Mouse (Mus musculus) forebrain, embryonic 15.5 days (tissue): Measurements from ENCODE around the gene Arf5. TPM values are rescaled to one million over a fixed set of nuclear protein-coding genes. Genes with fewer than 3 reads are reported as not detected.

Source experiments
- ATAC-seq: fragments of 200-750 bp; cut with Nextera tagmentation; replicated peaks from 2 replicates; pipeline ENCODE4 v1.8.0; 2017; ENCODE audit warnings: mild to moderate bottlenecking, moderate TSS enrichment, moderate library complexity
- H3K27ac ChIP-seq: fragments of 300-500 bp; sonication (generic); replicated peaks from 2 replicates; pipeline ENCODE4 v1.5.1; 2015; ENCODE audit warnings: mild to moderate bottlenecking, inconsistent platforms
- H3K27me3 ChIP-seq: fragments of 300-500 bp; sonication (generic); 2 replicates; pipeline ENCODE4 v1.6.1; 2015; ENCODE audit warnings: inconsistent platforms
- H3K36me3 ChIP-seq: fragments of 300-500 bp; sonication (generic); 2 replicates; pipeline ENCODE4 v1.6.1; 2015; ENCODE audit warnings: mild to moderate bottlenecking, inconsistent platforms
- H3K4me1 ChIP-seq: fragments of 300-500 bp; sonication (generic); 2 replicates; pipeline ENCODE4 v1.6.1; 2015; ENCODE audit warnings: inconsistent platforms
- H3K4me2 ChIP-seq: fragments of 300-500 bp; sonication (generic); replicated peaks from 2 replicates; pipeline ENCODE4 v1.6.1; 2015; ENCODE audit warnings: mild to moderate bottlenecking, inconsistent platforms
- H3K4me3 ChIP-seq: fragments of 300-500 bp; sonication (generic); 2 replicates; pipeline ENCODE4 v1.5.1; 2015; ENCODE audit warnings: mild to moderate bottlenecking, inconsistent platforms
- H3K9ac ChIP-seq: fragments of 300-500 bp; sonication (generic); replicated peaks from 2 replicates; pipeline ENCODE4 v1.6.1; 2015; ENCODE audit warnings: mild to moderate bottlenecking, inconsistent platforms
- H3K9me3 ChIP-seq: fragments of 300-500 bp; sonication (generic); 2 replicates; pipeline ENCODE4 v1.6.1; 2016; ENCODE audit warnings: inconsistent platforms
- WGBS: fragments of 180-500 bp; shearing (Covaris S2); methylation state at CpG from one replicate; pipeline ENCODE4 v1.1.7; 2015; ENCODE audit warnings: mixed read lengths; 5-methylcytosine and 5-hydroxymethylcytosine counted together
- polyA plus RNA-seq: library from polyadenylated mRNA; unstranded; fragments of >200 nt; fragmentation: Nextera tagmentation; extraction: Ambion mirVana; gene quantifications from 2 replicates; pipeline ENCODE4 v1.2.1, GENCODE M21; 2015

Arf5 gene
- 414 and 439 TPM in 2 replicates for polyA plus RNA-seq

DNA sequence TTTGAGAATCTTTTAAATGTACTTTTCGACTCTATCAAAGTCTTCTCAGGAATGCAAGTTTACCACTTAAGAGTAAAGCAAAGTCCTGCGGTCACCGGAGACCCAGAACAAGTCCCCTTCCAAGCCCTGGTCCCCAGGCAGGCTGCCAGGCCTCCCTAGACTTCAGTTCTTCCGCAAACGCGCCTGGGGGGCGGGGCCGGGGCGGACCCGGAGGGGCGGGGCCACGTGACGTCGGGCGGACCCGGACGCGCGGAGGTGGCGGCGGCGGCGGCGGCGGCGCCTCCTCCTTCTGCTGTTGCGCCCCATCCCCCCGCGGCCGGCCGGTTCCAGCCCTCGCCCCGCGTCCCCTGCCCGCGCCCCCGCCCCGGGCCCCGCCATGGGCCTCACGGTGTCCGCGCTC lies at the start of gene Arf5:
TSS of gene Arf5 (plus strand) at position 248 of the 400 bp plus-strand sequence.
- Histone ChIP-seq H3K4me3 (peak within 1 kb of the TSS; percentile 99), H3K36me3 (peaks cover 23% of the 10 kb centered on the region), H3K9ac (peak within 1 kb of the TSS; percentile 94), H3K4me1 (peaks cover 39% of the 10 kb centered on the region), H3K27ac (peak within 1 kb of the TSS; percentile 84), H3K4me2 (peak within 1 kb of the TSS; percentile 61), H3K9me3 (no peaks in the 10 kb centered on the region), H3K27me3 (no peaks in the 10 kb centered on the region)
- WGBS, result 2% methylated on average over 36 of the region's 42 CpGs
- peak; percentile 75 for ATAC-seq

DNA sequence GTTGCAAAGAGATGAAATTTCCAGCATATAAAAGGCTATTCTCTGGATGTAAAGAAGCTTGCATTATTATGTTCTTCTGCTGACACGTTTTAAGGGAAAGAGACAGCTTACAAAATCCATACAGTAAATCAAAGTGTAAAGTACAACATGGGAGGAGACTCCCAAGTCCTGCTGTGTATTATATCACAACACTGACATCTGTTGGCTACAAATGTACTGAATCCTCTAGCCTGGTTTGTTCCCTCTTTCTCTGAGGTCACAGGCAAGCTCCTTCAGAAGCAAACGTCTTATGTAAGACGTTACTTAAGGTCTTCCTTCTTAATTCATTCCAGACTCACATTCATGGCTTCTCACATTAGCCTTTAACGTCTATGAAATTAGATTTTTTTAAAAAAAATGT lies 41.4 kb upstream of the Arf5 start:
- Histone ChIP-seq H3K36me3 (no peaks in the 10 kb centered on the region), H3K27me3 (no peaks in the 10 kb centered on the region), H3K4me2 (no peak overlapping the region), H3K4me3 (no peak overlapping the region), H3K9ac (no peak overlapping the region), H3K4me1 (no peaks in the 10 kb centered on the region), H3K9me3 (no peaks in the 10 kb centered on the region), H3K27ac (no peak overlapping the region)
- ATAC-seq, result no peak
- 70% methylated on average over 4 of the region's 4 CpGs for WGBS

DNA sequence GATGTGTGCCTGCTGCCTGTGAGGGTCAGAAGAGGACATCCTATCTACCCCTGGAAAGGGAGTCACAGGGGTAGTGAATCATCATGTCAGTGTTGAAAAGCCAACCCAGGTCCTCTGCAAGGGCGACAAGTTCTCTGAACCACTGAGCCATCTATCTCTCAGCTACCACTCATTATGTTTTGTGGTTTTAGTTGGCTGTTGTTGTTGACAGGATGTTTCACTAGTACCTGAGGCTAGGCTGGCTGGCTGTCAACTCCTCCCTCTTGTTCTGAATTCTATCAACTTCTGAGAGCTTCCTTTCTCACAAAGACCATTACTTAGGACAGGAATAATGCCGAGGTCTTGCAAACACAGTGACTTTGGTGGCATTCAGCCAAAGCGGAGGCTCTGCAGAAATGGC lies 38.2 kb upstream of the Arf5 start:
- Histone ChIP-seq H3K4me2 (no peak overlapping the region), H3K9ac (no peak overlapping the region), H3K27me3 (no peaks in the 10 kb centered on the region), H3K4me1 (no peaks in the 10 kb centered on the region), H3K9me3 (no peaks in the 10 kb centered on the region), H3K4me3 (no peak overlapping the region), H3K36me3 (no peaks in the 10 kb centered on the region), H3K27ac (no peak overlapping the region)
- 89% methylated on average over 3 of the region's 3 CpGs for WGBS
- no peak for ATAC-seq

DNA sequence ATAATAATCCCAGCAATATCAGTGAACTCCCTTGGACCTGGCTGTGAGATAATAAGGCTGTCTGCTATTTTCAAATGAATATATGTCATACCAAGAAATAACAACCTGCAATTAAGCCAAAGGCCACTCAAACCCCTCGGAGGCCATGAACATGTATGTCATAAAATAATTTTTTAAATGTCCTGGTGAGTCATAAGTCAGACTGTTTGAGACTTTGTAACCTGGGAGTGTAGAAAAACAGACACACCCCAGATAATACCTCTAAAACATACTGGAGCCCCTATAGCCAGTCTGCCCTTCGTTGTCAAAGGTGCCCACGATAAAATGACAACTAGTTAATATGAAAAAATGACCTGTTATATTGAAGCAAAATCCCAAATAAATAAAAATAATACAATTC lies 34.3 kb upstream of the Arf5 start:
- no peak for ATAC-seq
- Histone ChIP-seq H3K4me3 (no peak overlapping the region), H3K27me3 (no peaks in the 10 kb centered on the region), H3K4me1 (no peaks in the 10 kb centered on the region), H3K27ac (no peak overlapping the region), H3K9me3 (no peaks in the 10 kb centered on the region), H3K9ac (no peak overlapping the region), H3K36me3 (no peaks in the 10 kb centered on the region), H3K4me2 (no peak overlapping the region)
- 86% methylated on average over 3 of the region's 3 CpGs for WGBS

DNA sequence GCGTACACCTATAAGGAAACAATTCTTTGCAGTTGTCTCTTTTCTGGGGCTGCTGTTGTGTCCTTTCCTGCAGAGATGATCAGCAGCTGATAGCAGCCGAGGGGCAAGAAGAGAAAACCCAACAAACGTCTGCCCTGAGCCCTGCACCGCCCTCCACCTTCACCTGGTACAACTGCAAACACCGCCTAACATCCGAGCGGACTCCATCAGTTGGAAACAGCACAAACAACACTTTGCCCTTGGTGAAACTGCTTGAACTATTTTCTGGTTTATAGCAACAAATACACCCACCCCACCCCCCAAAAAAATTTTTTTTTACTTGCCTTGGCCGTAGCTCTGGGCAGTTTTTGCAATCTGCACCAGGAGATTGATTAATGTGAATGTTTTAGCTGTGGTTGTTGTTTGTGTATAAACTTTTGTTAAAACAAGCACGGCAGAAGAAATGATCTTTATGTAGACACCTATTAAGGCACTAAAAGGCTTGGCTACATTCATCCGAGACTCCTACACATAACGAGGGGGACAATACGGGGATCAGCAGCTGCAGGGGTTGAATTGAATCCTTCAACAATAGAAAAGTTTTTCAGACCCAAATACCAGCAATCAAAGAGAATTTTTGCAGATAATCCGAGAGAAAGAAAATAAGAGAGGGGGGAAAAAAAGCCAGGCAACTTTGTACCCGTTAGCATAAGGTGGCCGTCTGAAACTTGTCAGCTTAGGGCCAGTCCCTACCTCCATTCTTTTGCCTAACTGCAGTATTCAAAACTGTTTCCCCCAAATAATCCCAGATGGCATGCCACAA lies 27.1 kb upstream of the Arf5 start:
- Histone ChIP-seq H3K9ac (no peak overlapping the region), H3K9me3 (0 out of 2 replicates have a peak, but pooled peaks cover 3% of the 10 kb centered on the region), H3K4me1 (peaks cover 16% of the 10 kb centered on the region), H3K36me3 (no peaks in the 10 kb centered on the region), H3K4me3 (peak overlapping the region; percentile 56), H3K27ac (peak overlapping the region; percentile 65), H3K27me3 (no peaks in the 10 kb centered on the region), H3K4me2 (peak overlapping the region; percentile 73)
- 6% methylated on average over 15 of the region's 15 CpGs for WGBS
- ATAC-seq, result peak; percentile 57

DNA sequence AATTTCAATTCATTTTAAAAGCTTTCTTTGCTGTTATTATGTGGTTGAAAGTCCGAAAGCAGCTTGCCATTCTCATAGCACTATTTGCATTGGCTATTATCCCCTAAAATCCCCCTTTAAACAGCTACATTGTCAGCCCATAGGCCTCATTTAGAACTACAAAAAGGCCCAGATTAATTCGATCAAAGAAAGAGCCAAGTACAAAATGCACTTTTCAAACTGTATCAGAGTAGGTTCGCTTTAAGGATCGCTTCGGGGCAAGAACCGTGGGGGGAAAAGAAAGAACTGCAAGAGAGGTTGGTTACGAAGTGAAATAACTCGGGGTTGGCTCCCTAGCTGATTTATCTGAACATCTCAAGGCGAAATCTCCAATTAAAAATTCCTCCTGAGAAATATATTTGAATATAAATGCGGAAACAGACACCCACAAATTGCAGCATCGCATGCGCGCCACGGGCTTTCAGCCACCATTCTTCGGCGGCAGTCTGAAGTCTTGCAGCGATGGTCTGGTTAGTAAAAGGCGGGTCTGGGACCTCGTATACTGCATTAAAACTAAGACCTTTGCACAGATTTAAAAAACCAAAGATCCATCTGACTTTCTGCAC lies 26.4 kb upstream of the Arf5 start:
- peak overlapping the region; percentile 62 for H3K9ac ChIP-seq
- H3K4me1 ChIP-seq, result peaks cover 16% of the 10 kb centered on the region
- peak overlapping the region; percentile 65 for H3K27ac ChIP-seq
- peak overlapping the region; percentile 73 for H3K4me2 ChIP-seq
- H3K4me3 ChIP-seq, result peak overlapping the region; percentile 56
- 1% methylated on average over 19 of the region's 19 CpGs for WGBS
- ATAC-seq, result peak; percentile 68
- 0 out of 2 replicates have a peak, but pooled peaks cover 3% of the 10 kb centered on the region for H3K9me3 ChIP-seq
- no peaks in the 10 kb centered on the region for H3K36me3 ChIP-seq
- H3K27me3 ChIP-seq, result no peaks in the 10 kb centered on the region

DNA sequence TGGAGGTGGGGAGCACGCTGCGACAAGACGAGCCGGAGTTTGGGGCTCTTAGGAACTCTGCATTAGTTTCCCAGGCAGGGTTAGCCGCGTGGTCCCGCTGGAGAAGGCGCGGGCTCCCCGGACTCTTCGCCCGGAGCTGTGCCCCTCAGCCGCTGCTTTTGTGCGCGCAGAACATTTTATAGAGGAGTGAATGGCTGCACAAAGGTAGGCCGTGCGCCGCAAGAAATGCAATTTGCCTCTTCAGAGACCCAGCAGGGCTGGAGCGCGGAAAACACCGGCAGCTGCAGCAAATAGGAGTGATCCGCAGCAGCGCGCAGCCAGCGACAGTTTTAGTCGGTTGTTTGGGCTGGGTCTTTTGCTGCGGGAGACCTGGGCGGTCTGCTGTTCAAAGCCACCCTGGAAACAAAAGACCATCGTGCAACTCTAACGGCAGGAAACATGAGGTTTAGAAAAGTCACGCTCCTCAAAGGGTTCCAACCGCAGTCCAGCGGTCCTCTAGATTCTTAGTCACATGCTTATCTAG lies 25.6 kb upstream of the Arf5 start, which contains the start of gene Zfp800:
TSS of gene Zfp800 (minus strand) at position 325 of the 523 bp plus-strand sequence.
- Histone ChIP-seq H3K27ac (peak within 1 kb of the TSS; percentile 65), H3K9me3 (0 out of 2 replicates have a peak, but pooled peaks cover 3% of the 10 kb centered on the region), H3K4me2 (peak within 1 kb of the TSS; percentile 73), H3K4me3 (peak within 1 kb of the TSS; percentile 56), H3K9ac (peak within 1 kb of the TSS; percentile 62), H3K36me3 (no peaks in the 10 kb centered on the region), H3K4me1 (peaks cover 16% of the 10 kb centered on the region), H3K27me3 (no peaks in the 10 kb centered on the region)
- WGBS, result under 1% methylated on average over 33 of the region's 33 CpGs
- ATAC-seq, result peak; percentile 67

DNA sequence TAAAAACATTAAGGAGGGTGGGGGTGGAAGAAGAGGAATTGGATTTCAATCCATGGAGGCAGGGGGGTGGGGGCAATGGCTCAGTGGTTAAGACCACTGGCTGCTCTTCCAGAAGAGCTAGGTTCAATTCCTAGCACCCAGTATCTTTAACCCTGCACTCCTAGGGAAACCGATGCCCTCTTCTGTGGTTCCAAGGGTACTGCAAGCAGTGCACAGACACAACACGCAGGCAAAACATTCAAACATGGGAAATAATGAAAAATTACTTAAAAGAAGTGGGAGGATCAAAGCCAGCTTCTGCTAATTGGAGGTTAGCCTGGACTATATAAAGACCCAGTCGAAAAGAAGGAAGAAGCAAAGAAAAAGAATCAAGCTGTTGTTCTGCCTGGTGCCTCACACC lies 24.6 kb upstream of the Arf5 start:
- Histone ChIP-seq H3K27me3 (no peaks in the 10 kb centered on the region), H3K36me3 (no peaks in the 10 kb centered on the region), H3K27ac (no peak overlapping the region), H3K4me2 (no peak overlapping the region), H3K4me3 (no peak overlapping the region), H3K9ac (no peak overlapping the region), H3K4me1 (peaks cover 16% of the 10 kb centered on the region), H3K9me3 (0 out of 2 replicates have a peak, but pooled peaks cover 3% of the 10 kb centered on the region)
- 87% methylated on average over 3 of the region's 3 CpGs for WGBS
- ATAC-seq, result no peak

DNA sequence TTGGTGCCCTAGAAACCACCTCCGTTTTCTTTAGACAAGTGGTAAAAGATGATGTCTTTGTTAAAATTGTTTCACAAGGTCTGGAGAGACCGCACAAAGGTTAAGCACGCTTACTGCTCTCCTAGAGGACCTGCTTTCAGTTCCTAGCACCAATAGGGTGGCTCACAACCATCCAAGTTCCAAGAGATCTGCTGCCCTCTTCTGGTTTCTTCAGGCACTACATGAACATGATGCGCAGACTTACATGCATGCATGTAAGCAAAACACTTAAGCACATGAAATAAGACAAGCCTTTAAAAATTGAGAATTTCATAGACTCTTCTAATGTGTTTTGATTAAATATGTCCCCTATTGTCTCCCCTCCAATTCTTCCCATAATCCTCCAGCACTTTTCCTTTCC lies 23.6 kb upstream of the Arf5 start:
- Histone ChIP-seq H3K4me1 (peaks cover 16% of the 10 kb centered on the region), H3K4me2 (no peak overlapping the region), H3K4me3 (no peak overlapping the region), H3K27ac (no peak overlapping the region), H3K9me3 (0 out of 2 replicates have a peak, but pooled peaks cover 3% of the 10 kb centered on the region), H3K9ac (no peak overlapping the region), H3K27me3 (no peaks in the 10 kb centered on the region), H3K36me3 (no peaks in the 10 kb centered on the region)
- 93% methylated on average over 4 of the region's 4 CpGs for WGBS
- no peak for ATAC-seq

DNA sequence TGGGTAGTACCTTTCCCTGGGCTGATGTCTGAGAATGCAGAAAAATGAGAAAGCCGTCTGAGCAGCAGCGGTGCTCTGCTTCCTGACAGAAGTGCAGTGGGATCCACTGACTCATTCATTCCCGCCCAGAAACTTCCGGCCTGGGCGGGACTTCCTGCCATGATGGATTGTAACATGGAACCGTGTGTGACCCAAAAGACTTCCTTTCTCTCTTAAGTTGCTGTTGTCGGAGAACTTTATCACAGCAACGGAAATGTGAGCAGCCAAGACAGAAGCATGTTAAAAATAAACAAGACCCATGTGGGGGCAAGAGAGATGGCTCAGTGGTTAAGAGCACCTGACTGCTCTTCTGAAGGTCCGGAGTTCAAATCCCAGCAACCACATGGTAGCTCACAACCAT lies 13.3 kb upstream of the Arf5 start:
- ATAC-seq, result no peak
- no peak overlapping the region for H3K9ac ChIP-seq
- H3K9me3 ChIP-seq, result no peaks in the 10 kb centered on the region
- no peak overlapping the region for H3K27ac ChIP-seq
- H3K4me2 ChIP-seq, result no peak overlapping the region
- no peak overlapping the region for H3K4me3 ChIP-seq
- H3K36me3 ChIP-seq, result peaks cover 14% of the 10 kb centered on the region; the same call in 1 of the 2 replicates
- 92% methylated on average over 9 of the region's 9 CpGs for WGBS
- H3K4me1 ChIP-seq, result no peaks in the 10 kb centered on the region
- H3K27me3 ChIP-seq, result no peaks in the 10 kb centered on the region

DNA sequence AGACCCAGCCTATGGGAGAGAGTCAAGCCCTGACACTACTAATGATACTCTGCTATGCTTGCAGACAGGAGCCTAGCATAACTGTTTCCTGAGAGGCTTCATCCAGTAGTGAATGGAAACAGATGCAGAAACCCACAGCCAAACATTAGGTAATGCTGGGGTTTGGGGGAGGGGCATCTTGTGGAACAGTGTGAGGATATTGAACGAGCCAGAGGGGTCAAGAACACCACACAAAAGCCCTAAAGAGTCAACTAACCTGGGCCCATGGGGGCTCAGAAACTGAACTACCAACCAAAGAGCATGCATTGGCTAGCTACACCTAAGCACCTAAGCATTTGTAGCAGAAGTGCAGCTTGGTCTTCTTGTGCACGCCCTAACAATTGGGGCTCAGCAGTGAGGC lies 12.1 kb upstream of the Arf5 start:
- H3K4me3 ChIP-seq, result no peak overlapping the region
- H3K9me3 ChIP-seq, result no peaks in the 10 kb centered on the region
- ATAC-seq, result no peak

DNA sequence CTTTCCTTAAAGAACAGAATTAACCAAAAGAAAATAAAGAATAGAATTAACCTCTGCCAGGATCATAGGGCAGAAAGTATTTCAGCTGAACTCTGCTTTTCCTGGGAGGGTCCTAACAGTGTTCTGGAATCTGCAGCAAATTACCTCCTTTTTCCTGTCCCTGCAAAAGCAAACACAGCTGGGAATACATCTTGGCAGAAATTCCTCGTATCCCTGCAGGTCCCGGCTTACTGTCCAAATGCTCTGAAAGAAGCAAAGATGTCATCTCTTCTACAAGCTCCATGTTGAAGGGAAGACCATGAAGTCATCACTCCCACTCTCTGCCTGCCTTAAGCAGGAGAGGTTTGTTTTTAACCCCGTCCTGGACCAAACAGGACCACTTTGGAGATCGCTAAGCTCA lies 6.4 kb upstream of the Arf5 start:
- Histone ChIP-seq H3K9me3 (no peaks in the 10 kb centered on the region), H3K9ac (no peak overlapping the region), H3K4me2 (no peak overlapping the region), H3K27ac (no peak overlapping the region), H3K27me3 (no peaks in the 10 kb centered on the region), H3K4me1 (peaks cover 26% of the 10 kb centered on the region), H3K36me3 (peaks cover 57% of the 10 kb centered on the region), H3K4me3 (no peak overlapping the region)
- WGBS, result 77% methylated on average over 4 of the region's 4 CpGs
- ATAC-seq, result no peak

More for the DNA sequence above, 12.1 kb upstream of the Arf5 start:
- Histone ChIP-seq H3K27ac (no peak overlapping the region), H3K4me1 (no peaks in the 10 kb centered on the region), H3K36me3 (peaks cover 25% of the 10 kb centered on the region), H3K27me3 (no peaks in the 10 kb centered on the region), H3K9ac (no peak overlapping the region), H3K4me2 (no peak overlapping the region)
- WGBS, result 78% methylated on average over 2 of the region's 2 CpGs
